Mouse (Mus musculus): ENCODE data around the gene Celsr1. TPM values are rescaled to one million over a fixed set of nuclear protein-coding genes. Genes with fewer than 3 reads are reported as not detected.
"Not testable (repeated sequence)": the region's sequence is repeated elsewhere in the genome, so short reads cannot be mapped to it uniquely, and the experiment has no call there.

Celsr1 gene
- polyA plus RNA-seq, 1 experiment from 2014 or later = 5.1 TPM

DNA sequence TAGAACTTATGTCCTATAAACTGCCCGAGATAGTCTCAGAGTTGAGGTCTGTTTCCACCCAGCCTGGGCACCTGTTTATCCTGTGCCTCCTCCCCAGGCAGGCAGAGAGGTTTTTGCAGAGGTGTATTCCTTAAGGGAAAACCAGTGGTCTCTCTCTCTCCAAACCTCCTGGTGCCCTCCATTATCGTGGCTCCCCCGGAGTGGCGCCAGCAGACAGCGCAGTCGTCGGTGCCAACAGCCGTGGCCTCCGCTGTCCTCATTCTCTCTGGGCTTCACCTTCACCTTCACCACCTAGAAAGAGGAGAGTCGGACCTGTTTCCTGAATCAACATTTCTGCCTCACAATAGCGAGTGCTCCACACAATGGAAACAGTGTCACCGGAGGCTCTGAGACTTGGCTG, 27.0 kb upstream of the Celsr1 start:
- Histone ChIP-seq H3K4me1 (replicated peaks; ENCODE audit: control insufficient read depth, insufficient read depth, low read length) (no peaks in the 10 kb centered on the region), H3K4me3 (ENCODE audit: low read depth, low read length) (0 out of 2 replicates have a peak overlapping the region, but pooled peaks have one; percentile 6), H3K9me3 (ENCODE audit: control insufficient read depth, low read length) (no peaks in the 10 kb centered on the region), H3K9ac (ENCODE audit: low read depth, low read length) (no peak overlapping the region), H3K27ac (ENCODE audit: low read depth, low read length) (no peak overlapping the region), H3K36me3 (ENCODE audit: control insufficient read depth, insufficient read depth, low read length) (no peaks in the 10 kb centered on the region), H3K27me3 (ENCODE audit: control insufficient read depth, insufficient read depth, low read length) (no peaks in the 10 kb centered on the region), H3K4me2 (replicated peaks; ENCODE audit: low read depth, low read length) (peak overlapping the region; percentile 88)
- DNase-seq (ENCODE audit: low spot score) (no peak), ATAC-seq (ENCODE audit: low FRiP score) (no peak)
- 91% methylated on average over 12 of the region's 12 CpGs for WGBS

DNA sequence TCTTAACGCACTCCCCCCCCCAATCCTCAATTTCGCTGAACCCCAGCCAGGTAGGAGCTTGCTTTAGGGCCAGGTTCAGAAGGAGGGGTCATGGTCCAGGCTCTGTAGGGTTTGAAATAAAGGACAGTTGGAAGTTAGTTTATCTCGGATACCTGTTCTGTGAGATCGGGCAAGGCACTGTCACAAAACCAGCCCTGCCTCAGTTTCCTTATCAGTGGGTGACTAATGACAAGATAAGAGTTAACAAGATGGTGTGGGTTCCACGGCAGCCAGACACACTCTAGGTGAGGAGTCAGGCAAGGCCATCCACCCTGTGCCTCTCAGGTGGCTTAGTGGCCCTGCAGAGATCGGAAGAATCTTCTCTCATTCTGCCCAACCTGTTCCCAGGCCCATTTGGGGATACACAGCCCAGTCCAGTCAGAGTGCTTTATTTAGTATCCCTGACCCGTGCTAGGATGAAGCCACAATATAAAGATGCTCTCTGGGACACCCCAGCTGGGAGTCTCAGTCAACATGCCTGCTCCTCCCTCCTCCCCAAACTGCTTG, 26.3 kb upstream of the Celsr1 start:
- Histone ChIP-seq H3K4me3 (ENCODE audit: low read depth, low read length) (peak overlapping the region; percentile 87), H3K27me3 (ENCODE audit: control insufficient read depth, insufficient read depth, low read length) (no peaks in the 10 kb centered on the region), H3K4me1 (replicated peaks; ENCODE audit: control insufficient read depth, insufficient read depth, low read length) (no peaks in the 10 kb centered on the region), H3K9me3 (ENCODE audit: control insufficient read depth, low read length) (no peaks in the 10 kb centered on the region), H3K4me2 (replicated peaks; ENCODE audit: low read depth, low read length) (peak overlapping the region; percentile 88), H3K27ac (ENCODE audit: low read depth, low read length) (no peak overlapping the region), H3K9ac (ENCODE audit: low read depth, low read length) (no peak overlapping the region; the same call in 1 of the 2 replicates), H3K36me3 (ENCODE audit: control insufficient read depth, insufficient read depth, low read length) (no peaks in the 10 kb centered on the region)
- DNase-seq (ENCODE audit: low spot score) (no peak), ATAC-seq (ENCODE audit: low FRiP score) (no peak)
- WGBS = 77% methylated on average over 7 of the region's 7 CpGs

- peak; percentile 74 for DNase-seq (ENCODE audit: low spot score)
- Histone ChIP-seq H3K9ac (ENCODE audit: low read depth, low read length) (peak overlapping the region; percentile 94), H3K27ac (ENCODE audit: low read depth, low read length) (peak overlapping the region; percentile 74), H3K4me2 (replicated peaks; ENCODE audit: low read depth, low read length) (peak overlapping the region; percentile 88), H3K36me3 (ENCODE audit: control insufficient read depth, insufficient read depth, low read length) (no peaks in the 10 kb centered on the region), H3K27me3 (ENCODE audit: control insufficient read depth, insufficient read depth, low read length) (no peaks in the 10 kb centered on the region), H3K4me3 (ENCODE audit: low read depth, low read length) (peak overlapping the region; percentile 87), H3K9me3 (ENCODE audit: control insufficient read depth, low read length) (no peaks in the 10 kb centered on the region), H3K4me1 (replicated peaks; ENCODE audit: control insufficient read depth, insufficient read depth, low read length) (no peaks in the 10 kb centered on the region)
- WGBS = 2% methylated on average over 34 of the region's 49 CpGs
- peak; percentile 69 for ATAC-seq (ENCODE audit: low FRiP score)
Measured at GRCm38 (mm10) chr15:86058931-86059834, 25.6 kb upstream of the Celsr1 start.

DNA sequence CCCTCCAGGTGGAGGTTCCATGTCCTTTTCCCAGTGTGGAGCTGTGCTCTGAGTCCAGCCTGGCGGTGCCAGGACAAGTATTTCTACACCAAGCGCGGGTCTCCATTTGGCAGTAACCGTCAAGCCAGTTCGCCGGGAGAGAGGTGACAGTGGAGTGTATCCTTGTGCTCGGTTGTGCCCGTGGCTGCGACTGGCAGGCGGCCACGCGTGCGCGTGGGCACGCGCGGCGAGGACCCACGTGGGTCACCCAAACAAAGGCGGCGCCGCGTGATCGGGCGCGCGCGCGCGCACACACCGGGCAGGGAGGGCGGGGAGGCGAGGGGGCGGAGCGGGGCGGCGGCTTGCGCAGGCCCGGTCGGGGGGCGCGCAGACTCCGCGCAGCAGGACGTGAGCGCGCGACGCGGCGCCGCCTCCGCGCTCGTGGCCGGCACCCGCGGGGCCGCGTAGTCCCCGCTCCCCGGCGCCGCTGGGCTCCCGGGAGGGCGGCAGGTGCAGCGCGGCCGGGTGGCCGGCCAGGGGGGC, 24.9 kb upstream of the Celsr1 start:
- no peaks in the 10 kb centered on the region for H3K9me3 ChIP-seq (ENCODE audit: control insufficient read depth, low read length)
- H3K4me1 ChIP-seq (replicated peaks; ENCODE audit: control insufficient read depth, insufficient read depth, low read length) = no peaks in the 10 kb centered on the region
- peak overlapping the region; percentile 87 for H3K4me3 ChIP-seq (ENCODE audit: low read depth, low read length)
- H3K27ac ChIP-seq (ENCODE audit: low read depth, low read length) = peak overlapping the region; percentile 74
- no peaks in the 10 kb centered on the region for H3K27me3 ChIP-seq (ENCODE audit: control insufficient read depth, insufficient read depth, low read length)
- H3K4me2 ChIP-seq (replicated peaks; ENCODE audit: low read depth, low read length) = peak overlapping the region; percentile 88
- H3K9ac ChIP-seq (ENCODE audit: low read depth, low read length) = peak overlapping the region; percentile 94
- no peaks in the 10 kb centered on the region for H3K36me3 ChIP-seq (ENCODE audit: control insufficient read depth, insufficient read depth, low read length)
- under 1% methylated on average over 43 of the region's 70 CpGs for WGBS
- peak; percentile 89 for DNase-seq (ENCODE audit: low spot score)
- ATAC-seq (ENCODE audit: low FRiP score) = peak; percentile 67

DNA sequence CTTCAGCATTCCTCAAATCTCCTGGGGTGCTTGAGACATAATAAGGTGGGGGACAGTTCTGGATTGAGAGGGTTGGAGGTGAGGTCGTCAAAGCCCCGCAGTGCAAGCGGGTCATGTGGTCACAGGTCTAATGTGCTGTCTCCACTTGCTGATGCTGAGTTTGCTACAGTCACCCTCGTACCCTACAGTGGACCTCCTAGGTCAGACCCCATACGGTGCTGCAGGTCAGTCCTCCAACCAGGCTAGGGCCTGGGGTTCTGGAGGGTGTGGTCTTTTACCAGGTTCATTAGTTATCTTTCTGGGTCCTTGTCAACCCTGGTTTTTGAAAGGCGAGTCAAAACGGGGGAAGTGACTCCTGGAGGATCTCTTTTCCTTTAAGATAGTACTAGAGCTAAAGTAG, 24.3 kb upstream of the Celsr1 start:
- WGBS = 13% methylated on average over 7 of the region's 7 CpGs
- Histone ChIP-seq H3K36me3 (ENCODE audit: control insufficient read depth, insufficient read depth, low read length) (no peaks in the 10 kb centered on the region), H3K27ac (ENCODE audit: low read depth, low read length) (peak overlapping the region; percentile 17; the same call in 1 of the 2 replicates), H3K4me3 (ENCODE audit: low read depth, low read length) (peak overlapping the region; percentile 87), H3K4me2 (replicated peaks; ENCODE audit: low read depth, low read length) (peak overlapping the region; percentile 88), H3K4me1 (replicated peaks; ENCODE audit: control insufficient read depth, insufficient read depth, low read length) (no peaks in the 10 kb centered on the region), H3K9ac (ENCODE audit: low read depth, low read length) (peak overlapping the region; percentile 94), H3K27me3 (ENCODE audit: control insufficient read depth, insufficient read depth, low read length) (no peaks in the 10 kb centered on the region), H3K9me3 (ENCODE audit: control insufficient read depth, low read length) (no peaks in the 10 kb centered on the region)
- DNase-seq (ENCODE audit: low spot score) = no peak
- peak; percentile 52; the same call in 1 of the 2 replicates for ATAC-seq (ENCODE audit: low FRiP score)

- H3K9me3 ChIP-seq (ENCODE audit: control insufficient read depth, low read length) = no peaks in the 10 kb centered on the region
- peak within 1 kb of the TSS; percentile 87 for H3K4me3 ChIP-seq (ENCODE audit: low read depth, low read length)
- DNase-seq (ENCODE audit: low spot score) (no peak), ATAC-seq (ENCODE audit: low FRiP score) (no peak)
- WGBS = 15% methylated on average over 6 of the region's 6 CpGs
- H3K27me3 ChIP-seq (ENCODE audit: control insufficient read depth, insufficient read depth, low read length) = no peaks in the 10 kb centered on the region
- H3K36me3 ChIP-seq (ENCODE audit: control insufficient read depth, insufficient read depth, low read length) = no peaks in the 10 kb centered on the region
- peak within 1 kb of the TSS; percentile 88 for H3K4me2 ChIP-seq (replicated peaks; ENCODE audit: low read depth, low read length)
- no peaks in the 10 kb centered on the region for H3K4me1 ChIP-seq (replicated peaks; ENCODE audit: control insufficient read depth, insufficient read depth, low read length)
- H3K27ac ChIP-seq (ENCODE audit: low read depth, low read length) = peak within 1 kb of the TSS; percentile 17; the same call in 1 of the 2 replicates
- H3K9ac ChIP-seq (ENCODE audit: low read depth, low read length) = peak within 1 kb of the TSS; percentile 94
Measured at GRCm38 (mm10) chr15:86057413-86057812, 23.8 kb upstream of the Celsr1 start, which contains the start of gene Gramd4. Gene Gramd4 (plus strand): TSS chr15:86057695.

DNA sequence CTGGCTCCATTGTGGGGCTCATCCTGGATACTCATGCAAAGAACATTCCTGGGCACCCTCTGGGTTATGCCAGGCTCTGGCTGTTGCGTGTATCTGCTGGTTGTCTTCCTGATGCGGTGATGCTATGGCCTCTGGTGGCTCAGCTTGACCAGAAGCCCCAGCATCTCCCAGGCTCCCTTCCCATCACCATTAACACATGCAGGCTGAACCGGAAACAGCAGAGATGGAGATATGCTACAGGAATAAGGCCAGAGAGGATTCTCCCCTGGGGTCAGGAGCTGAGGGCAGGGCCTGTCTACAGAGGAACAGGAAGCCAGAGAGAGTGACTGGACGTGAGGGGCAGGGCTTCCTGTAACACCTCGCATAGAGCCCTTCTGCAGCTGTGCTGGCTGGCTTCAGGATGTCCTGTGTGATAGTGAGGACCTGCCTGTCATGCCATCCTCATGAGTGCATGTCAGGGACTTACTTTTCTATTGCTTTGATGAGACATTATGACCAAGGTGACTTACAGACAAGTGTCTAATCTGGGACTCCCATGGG, 22.7 kb upstream of the Celsr1 start:
- DNase-seq (ENCODE audit: low spot score) (no peak), ATAC-seq (ENCODE audit: low FRiP score) (no peak)
- Histone ChIP-seq H3K4me2 (replicated peaks; ENCODE audit: low read depth, low read length) (no peak overlapping the region), H3K4me3 (ENCODE audit: low read depth, low read length) (no peak overlapping the region), H3K36me3 (ENCODE audit: control insufficient read depth, insufficient read depth, low read length) (no peaks in the 10 kb centered on the region), H3K27ac (ENCODE audit: low read depth, low read length) (no peak overlapping the region), H3K4me1 (replicated peaks; ENCODE audit: control insufficient read depth, insufficient read depth, low read length) (no peaks in the 10 kb centered on the region), H3K9me3 (ENCODE audit: control insufficient read depth, low read length) (no peaks in the 10 kb centered on the region), H3K9ac (ENCODE audit: low read depth, low read length) (no peak overlapping the region), H3K27me3 (ENCODE audit: control insufficient read depth, insufficient read depth, low read length) (no peaks in the 10 kb centered on the region)
- 93% methylated on average over 5 of the region's 5 CpGs for WGBS

GRCm38 (mm10) chr15:86054861-86055260, 21.3 kb upstream of the Celsr1 start:
- H3K4me3 ChIP-seq (ENCODE audit: low read depth, low read length); H3K36me3 ChIP-seq (ENCODE audit: control insufficient read depth, insufficient read depth, low read length); H3K4me1 ChIP-seq (replicated peaks; ENCODE audit: control insufficient read depth, insufficient read depth, low read length); H3K27ac ChIP-seq (ENCODE audit: low read depth, low read length); H3K9ac ChIP-seq (ENCODE audit: low read depth, low read length); H3K27me3 ChIP-seq (ENCODE audit: control insufficient read depth, insufficient read depth, low read length); DNase-seq (ENCODE audit: low spot score); H3K4me2 ChIP-seq (replicated peaks; ENCODE audit: low read depth, low read length); ATAC-seq (ENCODE audit: low FRiP score); H3K9me3 ChIP-seq (ENCODE audit: control insufficient read depth, low read length): not testable (repeated sequence)
- WGBS = 70% methylated on average over 3 of the region's 3 CpGs

Data from hindbrain, embryonic 11.5 days (tissue).